Mouse (Mus musculus) limb, embryonic 13.5 days (tissue): ENCODE measurements around the gene Smim26. TPM values are rescaled to one million over a fixed set of nuclear protein-coding genes. Genes with fewer than 3 reads are reported as not detected.

ENCODE experiments used
- ATAC-seq: fragments of 200-750 bp; cut with Nextera tagmentation; 2 replicates; pipeline ENCODE4 v1.8.0; 2017; ENCODE audit warnings: low read depth, moderate number of reproducible peaks, moderate TSS enrichment; ENCODE audit not compliant: low FRiP score
- H3K27ac ChIP-seq: fragments of 300-500 bp; sonication (generic); 2 replicates; pipeline ENCODE4 v1.5.1; 2015; ENCODE audit warnings: inconsistent platforms, mild to moderate bottlenecking, moderate library complexity
- H3K27me3 ChIP-seq: fragments of 300-500 bp; sonication (generic); 2 replicates; pipeline ENCODE4 v1.6.1; 2015; ENCODE audit warnings: mild to moderate bottlenecking, inconsistent platforms
- H3K36me3 ChIP-seq: fragments of 300-500 bp; sonication (generic); 2 replicates; pipeline ENCODE4 v1.6.1; 2015; ENCODE audit warnings: inconsistent platforms, mild to moderate bottlenecking, moderate library complexity
- H3K4me1 ChIP-seq: fragments of 300-500 bp; sonication (generic); 2 replicates; pipeline ENCODE4 v1.6.1; 2015; ENCODE audit warnings: inconsistent platforms
- H3K4me2 ChIP-seq: fragments of 300-500 bp; sonication (generic); replicated peaks from 2 replicates; pipeline ENCODE4 v1.6.1; 2015; ENCODE audit warnings: inconsistent platforms, mild to moderate bottlenecking, moderate library complexity
- H3K4me3 ChIP-seq: fragments of 300-500 bp; sonication (generic); 2 replicates; pipeline ENCODE4 v1.5.1; 2015; ENCODE audit warnings: moderate library complexity, mild to moderate bottlenecking, inconsistent platforms
- H3K9ac ChIP-seq: fragments of 300-500 bp; sonication (generic); 2 replicates; pipeline ENCODE4 v1.6.1; 2015; ENCODE audit warnings: mild to moderate bottlenecking, inconsistent platforms
- H3K9me3 ChIP-seq: fragments of 300-500 bp; sonication (generic); 2 replicates; pipeline ENCODE4 v1.6.1; 2016; ENCODE audit warnings: inconsistent platforms
- WGBS: fragments of 180-500 bp; shearing (Covaris S2); methylation state at CpG from one replicate; pipeline ENCODE4 v1.1.7; 2015; 5-methylcytosine and 5-hydroxymethylcytosine counted together
- polyA plus RNA-seq: library from polyadenylated mRNA; unstranded; fragments of >200 nt; fragmentation: Nextera tagmentation; extraction: Ambion mirVana; gene quantifications from 2 replicates; pipeline ENCODE4 v1.2.1, GENCODE M21; 2015

The Smim26 gene
- polyA plus RNA-seq, 1 experiment from 2014 or later = 38.8 TPM

DNA sequence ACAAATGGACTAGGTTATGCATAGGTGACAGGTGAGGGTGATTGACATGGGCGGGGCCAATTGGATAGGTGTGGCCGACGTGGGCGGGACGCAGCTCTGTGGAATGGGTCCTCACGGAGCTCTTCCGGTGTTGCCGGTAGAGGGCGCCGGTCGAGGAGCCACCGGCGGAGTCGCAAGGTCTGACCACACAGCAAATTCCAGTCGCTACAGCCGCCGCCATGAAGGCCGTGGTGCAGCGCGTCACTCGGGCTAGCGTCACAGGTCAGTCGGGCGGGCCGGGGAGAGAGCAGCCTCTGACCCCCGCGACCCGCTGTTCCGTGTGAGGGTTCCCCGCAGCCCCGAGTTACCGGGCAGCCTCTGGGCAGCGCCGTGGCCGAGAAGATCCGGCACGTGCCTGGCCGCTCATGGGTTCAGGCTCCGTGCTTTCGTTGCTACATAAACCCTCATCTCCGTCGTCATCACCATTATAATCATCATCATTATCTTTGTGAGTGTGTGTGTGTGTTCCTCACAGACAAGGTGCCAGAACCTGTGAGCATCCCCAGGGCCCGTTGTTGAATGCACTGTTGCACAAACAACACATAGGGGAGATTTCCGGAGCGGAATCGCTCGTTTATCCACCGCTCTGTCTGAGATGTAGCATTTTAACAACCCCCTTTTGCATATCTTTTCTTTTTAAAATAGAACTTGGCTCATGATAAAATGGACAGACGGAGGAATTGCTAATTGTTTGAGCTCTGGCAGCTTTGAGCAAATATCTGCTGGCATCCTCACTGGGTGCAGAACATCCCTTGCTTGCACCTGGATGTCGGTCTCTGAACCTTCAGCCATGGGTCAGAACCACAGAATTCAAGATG, 6.2 kb downstream of the Smim26 start, which contains the start of gene Dtd1:
TSS of gene Dtd1 (plus strand) at position 67 of the 857 bp plus-strand sequence.
- Histone ChIP-seq H3K36me3 (peaks cover 9% of the 10 kb centered on the region), H3K9me3 (no peaks in the 10 kb centered on the region), H3K4me1 (peaks cover 4% of the 10 kb centered on the region), H3K4me2 (peak within 1 kb of the TSS; percentile 70), H3K27ac (peak within 1 kb of the TSS; percentile 22; the same call in 1 of the 2 replicates), H3K9ac (peak within 1 kb of the TSS; percentile 88), H3K27me3 (no peaks in the 10 kb centered on the region), H3K4me3 (peak within 1 kb of the TSS; percentile 67)
- peak; percentile 93 for ATAC-seq
- WGBS = 2% methylated on average over 50 of the region's 50 CpGs

DNA sequence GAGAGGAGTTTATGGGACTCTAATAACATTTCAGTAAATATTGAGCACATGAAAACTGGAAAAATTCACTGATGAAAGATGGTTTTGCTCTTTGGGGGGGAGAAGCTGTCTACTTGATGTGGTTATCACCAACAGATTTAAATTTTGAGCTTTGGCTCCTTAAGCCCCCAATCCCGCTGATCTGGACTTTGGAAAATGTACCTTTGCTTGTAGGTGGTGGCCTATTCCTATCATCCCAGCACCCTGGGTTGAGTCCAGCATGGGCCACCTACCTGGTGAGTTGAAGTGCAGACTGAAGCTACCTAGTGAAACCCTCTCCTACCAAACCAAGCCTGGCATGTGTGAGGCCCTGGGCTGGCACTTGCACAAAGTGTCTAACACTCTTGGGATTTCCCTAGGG, 7.7 kb downstream of the Smim26 start:
- WGBS = 93% methylated on average over 1 of the region's 1 CpGs
- H3K4me3 ChIP-seq = no peak overlapping the region
- peaks cover 4% of the 10 kb centered on the region for H3K4me1 ChIP-seq
- H3K4me2 ChIP-seq = no peak overlapping the region
- H3K9ac ChIP-seq = no peak overlapping the region
- no peak for ATAC-seq
- H3K27me3 ChIP-seq = no peaks in the 10 kb centered on the region
- H3K9me3 ChIP-seq = no peaks in the 10 kb centered on the region
- H3K27ac ChIP-seq = no peak overlapping the region
- 0 out of 2 replicates have a peak, but pooled peaks cover 1% of the 10 kb centered on the region for H3K36me3 ChIP-seq

DNA sequence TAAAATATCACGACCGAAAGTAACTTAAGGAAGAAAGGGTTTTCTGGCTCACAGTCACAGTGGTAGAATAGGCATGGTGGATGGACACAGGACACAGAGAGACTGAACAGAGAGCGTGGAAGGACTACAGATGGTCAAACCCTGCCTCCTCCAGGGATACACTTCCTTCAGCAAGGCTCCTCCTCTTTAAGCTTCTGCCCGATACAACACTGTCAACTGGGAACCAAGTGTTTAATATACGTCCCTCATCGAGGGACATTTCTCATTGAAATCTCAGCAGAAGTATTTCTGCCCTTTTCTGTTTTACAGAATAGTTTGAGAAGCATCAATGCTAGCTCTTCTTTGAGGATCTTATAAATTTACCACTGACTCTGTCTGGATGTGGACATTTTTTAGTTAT, 20.1 kb downstream of the Smim26 start:
- Histone ChIP-seq H3K36me3 (no peaks in the 10 kb centered on the region), H3K9ac (no peak overlapping the region), H3K27ac (no peak overlapping the region), H3K4me2 (no peak overlapping the region), H3K4me1 (no peaks in the 10 kb centered on the region), H3K27me3 (no peaks in the 10 kb centered on the region), H3K9me3 (no peaks in the 10 kb centered on the region; the same call in 1 of the 2 replicates), H3K4me3 (no peak overlapping the region)
- WGBS = 96% methylated on average over 6 of the region's 6 CpGs
- ATAC-seq = no peak

DNA sequence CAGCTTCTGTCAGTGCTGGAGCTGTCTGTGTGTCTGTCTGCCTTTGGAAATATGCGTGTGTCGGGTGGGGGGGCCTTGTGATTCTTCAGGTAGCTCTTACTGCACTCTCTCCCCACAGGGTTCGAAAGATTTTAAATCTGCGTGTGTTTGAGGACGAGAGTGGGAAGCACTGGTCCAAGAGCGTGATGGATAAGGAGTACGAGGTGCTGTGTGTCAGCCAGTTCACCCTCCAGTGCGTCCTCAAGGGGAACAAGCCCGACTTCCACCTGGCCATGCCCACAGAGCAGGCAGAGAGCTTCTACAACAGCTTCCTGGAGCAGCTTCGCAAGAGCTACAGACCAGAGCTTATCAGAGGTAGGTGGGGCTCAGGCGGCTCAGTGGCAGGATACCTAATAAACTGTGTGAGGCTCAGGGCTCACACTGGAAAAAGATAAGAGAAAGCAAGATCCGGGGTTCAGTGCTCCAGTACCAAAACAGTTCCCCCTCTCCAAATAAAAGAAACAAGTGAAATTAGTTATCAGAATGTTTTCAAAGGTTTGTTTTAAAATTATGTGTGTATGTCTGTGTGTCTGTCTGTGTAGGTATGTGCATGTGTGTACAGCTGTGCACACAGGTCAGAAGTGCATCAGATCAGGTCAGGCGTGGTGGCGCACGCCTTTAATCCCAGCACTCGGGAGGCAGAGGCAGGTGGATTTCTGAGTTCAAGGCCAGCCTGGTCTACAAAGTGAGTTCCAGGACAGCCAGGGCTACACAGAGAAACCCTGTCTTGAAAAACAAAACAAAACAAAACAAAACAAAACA, 23.4 kb downstream of the Smim26 start:
- H3K27ac ChIP-seq = no peak overlapping the region
- no peak overlapping the region for H3K9ac ChIP-seq
- no peak overlapping the region for H3K4me3 ChIP-seq
- H3K27me3 ChIP-seq = no peaks in the 10 kb centered on the region
- no peaks in the 10 kb centered on the region for H3K36me3 ChIP-seq
- H3K4me2 ChIP-seq = no peak overlapping the region
- H3K4me1 ChIP-seq = no peaks in the 10 kb centered on the region
- ATAC-seq = no peak
- no peaks in the 10 kb centered on the region for H3K9me3 ChIP-seq
- 86% methylated on average over 16 of the region's 16 CpGs for WGBS

DNA sequence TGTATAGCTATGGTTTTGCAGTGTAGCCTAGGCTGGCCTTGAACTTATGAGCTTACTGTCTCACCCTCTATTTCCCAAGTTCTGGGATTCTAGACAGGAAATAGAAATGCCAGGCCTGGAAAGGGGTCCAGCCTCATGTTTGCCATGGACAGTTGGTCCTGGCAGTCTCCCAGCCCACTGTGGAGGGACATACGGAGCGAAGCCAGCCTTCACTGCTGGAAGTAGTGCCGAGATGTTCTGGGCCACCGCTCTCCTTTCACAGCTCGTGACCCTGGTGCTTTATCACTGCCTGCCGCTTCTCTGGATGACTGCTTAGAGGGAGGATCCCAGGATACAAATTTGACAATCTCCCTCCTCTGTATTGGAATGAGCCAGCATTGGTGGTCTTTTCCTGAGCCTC, 27.6 kb downstream of the Smim26 start:
- Histone ChIP-seq H3K4me2 (no peak overlapping the region), H3K27me3 (no peaks in the 10 kb centered on the region), H3K9ac (no peak overlapping the region), H3K27ac (no peak overlapping the region), H3K36me3 (no peaks in the 10 kb centered on the region), H3K9me3 (no peaks in the 10 kb centered on the region), H3K4me1 (no peaks in the 10 kb centered on the region), H3K4me3 (no peak overlapping the region)
- no peak for ATAC-seq
- 90% methylated on average over 6 of the region's 6 CpGs for WGBS

DNA sequence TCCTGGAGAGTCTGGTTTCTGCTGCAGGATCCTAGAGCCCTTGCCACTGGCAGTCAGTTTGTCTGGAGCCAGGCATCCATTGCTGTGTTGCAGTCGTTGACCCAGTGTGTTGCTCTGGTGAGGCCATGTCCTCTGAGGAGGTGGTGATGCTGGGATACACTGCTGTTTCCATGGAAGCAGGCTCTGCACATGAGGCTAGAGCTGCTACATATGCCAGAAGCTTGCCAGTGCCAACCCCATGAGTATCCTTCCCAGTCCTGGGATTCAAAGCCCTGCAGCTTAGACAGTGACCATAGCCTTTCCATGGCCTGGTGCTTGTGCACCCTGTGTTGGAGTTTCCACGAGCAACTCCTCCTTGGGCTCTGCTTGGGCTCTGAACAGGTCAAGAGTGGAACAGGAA, 39.7 kb downstream of the Smim26 start:
- Histone ChIP-seq H3K9ac (no peak overlapping the region), H3K27ac (no peak overlapping the region), H3K4me3 (no peak overlapping the region), H3K4me2 (no peak overlapping the region), H3K9me3 (peaks cover 4% of the 10 kb centered on the region; the same call in 1 of the 2 replicates), H3K36me3 (peaks cover 6% of the 10 kb centered on the region; the same call in 1 of the 2 replicates), H3K4me1 (0 out of 2 replicates have a peak, but pooled peaks cover 6% of the 10 kb centered on the region), H3K27me3 (no peaks in the 10 kb centered on the region)
- no peak for ATAC-seq
- WGBS = 83% methylated on average over 2 of the region's 2 CpGs

DNA sequence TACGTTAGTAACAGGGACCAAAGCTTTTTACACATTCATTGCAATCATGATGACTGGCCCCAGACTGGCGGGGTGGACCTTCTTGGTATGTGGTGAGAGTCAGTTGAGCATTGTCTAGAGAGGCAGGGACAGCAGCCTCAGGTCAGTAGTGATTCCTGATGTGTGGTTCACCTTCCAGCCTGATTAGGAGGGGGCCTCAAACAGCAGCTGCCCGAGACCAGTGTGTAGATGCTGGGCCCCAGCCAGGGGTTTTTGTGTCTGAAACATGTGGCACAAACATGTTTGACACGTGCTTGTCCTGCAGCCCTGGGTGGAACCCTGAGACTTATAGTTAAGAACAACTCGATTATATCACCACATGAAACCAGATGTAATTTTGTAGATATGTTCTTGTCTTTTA, 40.4 kb downstream of the Smim26 start:
- Histone ChIP-seq H3K9me3 (peaks cover 4% of the 10 kb centered on the region; the same call in 1 of the 2 replicates), H3K4me3 (no peak overlapping the region), H3K36me3 (peaks cover 6% of the 10 kb centered on the region; the same call in 1 of the 2 replicates), H3K9ac (no peak overlapping the region), H3K4me2 (no peak overlapping the region), H3K27me3 (no peaks in the 10 kb centered on the region), H3K27ac (no peak overlapping the region), H3K4me1 (0 out of 2 replicates have a peak, but pooled peaks cover 6% of the 10 kb centered on the region)
- ATAC-seq = no peak
- 48% methylated on average over 5 of the region's 5 CpGs for WGBS

DNA sequence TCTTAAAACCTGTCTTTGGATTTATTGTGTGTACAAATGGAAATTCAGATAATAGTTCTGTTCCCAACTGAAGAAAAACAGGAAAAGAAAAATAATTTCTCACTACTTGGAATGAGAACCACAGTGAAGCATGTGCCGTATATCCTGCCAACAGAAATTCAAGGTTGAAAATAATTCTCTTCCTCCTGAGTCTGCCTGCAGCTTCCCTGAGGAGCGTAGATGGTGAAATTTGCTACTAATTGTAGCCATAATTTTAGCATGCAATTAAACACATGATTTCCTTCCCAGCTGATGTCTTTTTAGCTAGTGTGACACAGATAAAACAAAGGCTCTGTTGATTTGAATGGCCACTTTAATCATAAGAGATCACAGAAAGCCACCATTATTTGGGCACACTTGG, 40.9 kb downstream of the Smim26 start:
- Histone ChIP-seq H3K27me3 (no peaks in the 10 kb centered on the region), H3K4me3 (no peak overlapping the region), H3K4me2 (no peak overlapping the region), H3K9ac (no peak overlapping the region), H3K27ac (no peak overlapping the region), H3K4me1 (0 out of 2 replicates have a peak, but pooled peaks cover 6% of the 10 kb centered on the region), H3K36me3 (peaks cover 6% of the 10 kb centered on the region; the same call in 1 of the 2 replicates), H3K9me3 (peaks cover 4% of the 10 kb centered on the region; the same call in 1 of the 2 replicates)
- ATAC-seq = no peak
- 62% methylated on average over 2 of the region's 2 CpGs for WGBS

DNA sequence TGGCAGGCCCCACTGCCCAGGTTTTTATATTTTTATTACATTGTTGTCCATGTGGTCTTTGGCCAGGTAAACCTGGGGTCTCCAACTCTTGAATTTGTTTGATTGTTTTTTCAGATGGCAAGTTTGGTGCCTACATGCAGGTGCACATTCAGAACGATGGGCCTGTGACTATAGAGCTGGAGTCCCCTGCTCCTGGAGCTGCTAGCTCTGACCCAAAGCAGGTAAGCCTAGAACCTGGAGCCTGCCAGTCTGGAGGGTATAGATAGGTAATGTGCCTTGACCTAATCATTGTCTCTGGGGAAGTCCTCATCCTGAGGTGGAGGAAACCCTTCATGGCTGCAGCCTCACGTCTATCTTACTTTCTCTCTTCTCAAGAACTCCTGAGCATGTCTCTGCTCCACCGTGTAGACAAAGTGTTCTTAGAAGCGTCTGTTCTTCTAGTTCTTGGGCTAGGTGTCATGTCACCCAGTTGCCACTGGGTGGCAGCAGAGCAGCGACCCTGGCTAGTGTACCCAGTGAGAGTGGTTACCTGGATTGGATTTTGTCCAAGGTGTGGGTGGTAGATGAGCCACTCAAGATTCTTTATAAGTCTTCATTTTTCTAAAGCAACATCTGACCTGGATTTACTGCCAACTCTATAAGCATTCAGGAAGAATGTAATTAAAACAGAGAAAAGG, 41.9 kb downstream of the Smim26 start:
- Histone ChIP-seq H3K27ac (no peak overlapping the region), H3K27me3 (no peaks in the 10 kb centered on the region), H3K4me1 (0 out of 2 replicates have a peak, but pooled peaks cover 6% of the 10 kb centered on the region), H3K9me3 (peaks cover 4% of the 10 kb centered on the region; the same call in 1 of the 2 replicates), H3K9ac (no peak overlapping the region), H3K4me2 (no peak overlapping the region), H3K36me3 (peaks cover 6% of the 10 kb centered on the region; the same call in 1 of the 2 replicates), H3K4me3 (no peak overlapping the region)
- 25% methylated on average over 5 of the region's 5 CpGs for WGBS
- ATAC-seq = peak; percentile 78

DNA sequence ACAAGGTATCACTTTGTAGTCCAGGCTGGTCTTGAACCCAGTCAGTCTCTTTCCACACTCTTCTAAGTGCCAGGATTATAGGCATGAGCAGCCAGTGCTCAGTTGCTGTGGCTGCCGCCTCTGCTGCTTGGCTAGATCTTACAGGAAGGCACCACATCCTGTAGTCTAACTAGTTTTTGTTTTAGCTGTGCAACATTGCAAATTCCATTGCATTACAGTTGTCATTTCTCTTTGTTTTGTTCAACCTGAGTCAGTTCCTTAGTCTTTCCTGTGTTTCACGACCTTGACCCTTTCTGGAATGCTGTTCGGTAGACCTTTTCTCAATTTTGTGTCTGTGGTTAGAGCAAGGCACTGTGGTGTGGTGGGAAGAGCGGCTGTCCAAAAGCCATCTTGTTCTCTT, 43.4 kb downstream of the Smim26 start:
- peaks cover 14% of the 10 kb centered on the region; the same call in 1 of the 2 replicates for H3K4me1 ChIP-seq
- 82% methylated on average over 4 of the region's 4 CpGs for WGBS

DNA sequence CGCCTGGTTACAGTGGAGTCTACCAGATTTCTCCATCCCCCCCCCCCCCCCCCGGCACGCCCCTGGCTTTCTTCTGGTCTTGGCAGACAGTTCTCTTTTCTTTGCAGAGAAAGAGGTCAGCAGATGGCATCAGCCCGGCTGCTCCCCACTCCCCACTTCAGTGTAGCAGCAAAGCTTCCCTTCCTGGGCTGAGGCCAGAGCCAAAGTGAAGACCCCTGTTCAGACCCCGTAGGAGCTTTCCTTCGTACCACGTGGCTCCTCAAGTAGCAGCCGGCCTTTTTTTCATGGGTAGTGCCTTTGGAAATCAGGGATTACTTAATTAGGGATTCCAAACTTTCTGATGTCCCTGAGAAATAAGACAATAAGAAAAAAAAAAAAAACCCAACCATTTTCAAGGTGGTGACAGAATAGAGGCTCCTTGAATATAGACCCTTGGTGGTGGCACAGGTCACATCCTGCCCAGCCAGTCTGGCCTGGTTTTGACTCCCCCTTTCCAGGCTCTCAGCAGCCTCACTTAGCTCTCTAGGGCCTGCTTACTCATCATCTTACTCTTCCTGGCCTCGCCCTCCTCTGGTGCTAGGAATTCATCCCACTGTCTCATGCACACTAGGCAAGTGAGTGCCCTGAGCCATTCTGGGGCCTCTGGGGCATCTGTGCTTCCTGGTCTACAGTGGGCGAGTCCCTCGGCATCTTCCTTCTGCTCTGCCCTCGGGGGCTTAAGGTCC, 44.0 kb downstream of the Smim26 start:
- no peak overlapping the region for H3K27ac ChIP-seq
- H3K4me1 ChIP-seq = peaks cover 14% of the 10 kb centered on the region; the same call in 1 of the 2 replicates
- no peak overlapping the region for H3K4me3 ChIP-seq
- 87% methylated on average over 12 of the region's 12 CpGs for WGBS
- H3K4me2 ChIP-seq = no peak overlapping the region
- ATAC-seq = no peak
- H3K27me3 ChIP-seq = no peaks in the 10 kb centered on the region
- H3K9ac ChIP-seq = no peak overlapping the region
- no peaks in the 10 kb centered on the region for H3K36me3 ChIP-seq
- no peaks in the 10 kb centered on the region for H3K9me3 ChIP-seq

More for the DNA sequence above, 43.4 kb downstream of the Smim26 start:
- Histone ChIP-seq H3K4me2 (no peak overlapping the region), H3K9me3 (peaks cover 3% of the 10 kb centered on the region; the same call in 1 of the 2 replicates), H3K4me3 (no peak overlapping the region), H3K9ac (no peak overlapping the region), H3K36me3 (peaks cover 6% of the 10 kb centered on the region; the same call in 1 of the 2 replicates), H3K27ac (no peak overlapping the region), H3K27me3 (no peaks in the 10 kb centered on the region)
- ATAC-seq = no peak
